Mouse (Mus musculus) limb, embryonic 14.5 days (tissue): ENCODE measurements around the gene Limd2. TPM values are rescaled to one million over a fixed set of nuclear protein-coding genes. Genes with fewer than 3 reads are reported as not detected.

Experiments
- ATAC-seq: fragments of 200-750 bp; cut with Nextera tagmentation; 2 replicates; pipeline ENCODE4 v1.8.0; 2017; ENCODE audit warnings: low read depth, moderate number of reproducible peaks, moderate TSS enrichment; ENCODE audit not compliant: low FRiP score
- DNase-seq: peaks from one replicate; pipeline ENCODE4 v3.0.0-alpha.2; 2015; ENCODE audit warnings: low spot score
- H3K27ac ChIP-seq: fragments of 300-500 bp; sonication (generic); replicated peaks from 2 replicates; pipeline ENCODE4 v1.5.1; 2014; ENCODE audit warnings: low read depth, mild to moderate bottlenecking, low read length, moderate library complexity, mixed read lengths
- H3K27me3 ChIP-seq: fragments of 300-500 bp; sonication (generic); 2 replicates; pipeline ENCODE4 v1.6.1; 2014; ENCODE audit warnings: low read length, mixed read lengths; ENCODE audit not compliant: control insufficient read depth, insufficient read depth
- H3K36me3 ChIP-seq: fragments of 300-500 bp; sonication (generic); 2 replicates; pipeline ENCODE4 v1.6.1; 2014; ENCODE audit warnings: mild to moderate bottlenecking, low read length, moderate library complexity, mixed read lengths; ENCODE audit not compliant: control insufficient read depth, insufficient read depth
- H3K4me1 ChIP-seq: fragments of 300-500 bp; sonication (generic); 2 replicates; pipeline ENCODE4 v1.6.1; 2014; ENCODE audit warnings: antibody characterized with exemption, low read length, mixed read lengths; ENCODE audit not compliant: control insufficient read depth, insufficient read depth
- H3K4me2 ChIP-seq: fragments of 300-500 bp; sonication (generic); replicated peaks from 2 replicates; pipeline ENCODE4 v1.6.1; 2014; ENCODE audit warnings: low read depth, mild to moderate bottlenecking, low read length, moderate library complexity; ENCODE audit not compliant: severe bottlenecking
- H3K4me3 ChIP-seq: fragments of 300-500 bp; sonication (generic); replicated peaks from 2 replicates; pipeline ENCODE4 v1.5.1; 2014; ENCODE audit warnings: low read length
- H3K9ac ChIP-seq: fragments of 300-500 bp; sonication (generic); 2 replicates; pipeline ENCODE4 v1.6.1; 2014; ENCODE audit warnings: mild to moderate bottlenecking, low read depth, low read length, moderate library complexity; ENCODE audit not compliant: severe bottlenecking
- H3K9me3 ChIP-seq: fragments of 300-500 bp; sonication (generic); 2 replicates; pipeline ENCODE4 v1.6.1; 2016; ENCODE audit warnings: low read length; ENCODE audit not compliant: control insufficient read depth
- POLR2A ChIP-seq: fragments of 200-500 bp; IDR thresholded peaks from 2 replicates; pipeline ENCODE4 v1.8.0; 2012; ENCODE audit warnings: inconsistent platforms, mild to moderate bottlenecking, moderate library complexity, borderline replicate concordance; ENCODE audit not compliant: insufficient read depth, insufficient read length; ENCODE audit errors: extremely low read depth
- WGBS: fragments of 180-500 bp; shearing (Covaris S2); extraction: QIAGEN DNeasy Blood & Tissue Kit; methylation state at CpG from one replicate; pipeline ENCODE4 v1.1.7; 2014; 5-methylcytosine and 5-hydroxymethylcytosine counted together
- polyA plus RNA-seq, 2 experiments: library from polyadenylated mRNA; depleted of rRNA in 1 of 2; stranded (reverse) in 1 of 2; unstranded in 1 of 2; fragments of >200 nt; fragmentation: Nextera tagmentation in 1 of 2; extraction: Ambion mirVana in 1 of 2; gene quantifications; 2 replicates each; pipeline versions ENCODE4 v1.2.1 to v1.2.3; 2012 to 2014

Limd2 gene
- polyA plus RNA-seq, 2 experiments, result 148 to 237 TPM

DNA sequence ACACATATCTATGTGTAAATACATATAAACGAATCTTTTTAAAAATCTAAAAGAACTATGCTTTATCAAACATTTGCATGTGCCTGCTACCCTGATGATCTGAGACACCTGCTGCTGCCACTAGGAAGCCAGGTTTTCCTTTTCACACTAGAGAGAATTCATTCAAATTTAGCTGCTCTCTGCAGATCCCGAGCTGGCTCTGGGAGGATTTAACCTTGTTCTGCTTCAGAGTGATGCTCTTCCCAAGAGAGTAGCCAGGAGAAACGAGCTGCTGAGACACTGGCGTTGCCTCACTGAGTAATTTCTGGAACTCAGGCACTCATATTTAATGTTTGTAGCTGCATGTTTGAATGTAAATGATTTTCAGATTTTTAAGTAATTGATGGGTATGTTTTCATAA is 35.9 kb downstream of the Limd2 start:
- Histone ChIP-seq H3K36me3 (peaks cover 71% of the 10 kb centered on the region), H3K4me3 (no peak overlapping the region), H3K9ac (no peak overlapping the region), H3K4me1 (no peaks in the 10 kb centered on the region), H3K27ac (no peak overlapping the region), H3K27me3 (no peaks in the 10 kb centered on the region), H3K4me2 (no peak overlapping the region), H3K9me3 (no peaks in the 10 kb centered on the region)
- ATAC-seq (no peak), DNase-seq (no peak)
- WGBS, result 78% methylated on average over 4 of the region's 4 CpGs
- no peak for TF ChIP-seq POLR2A

DNA sequence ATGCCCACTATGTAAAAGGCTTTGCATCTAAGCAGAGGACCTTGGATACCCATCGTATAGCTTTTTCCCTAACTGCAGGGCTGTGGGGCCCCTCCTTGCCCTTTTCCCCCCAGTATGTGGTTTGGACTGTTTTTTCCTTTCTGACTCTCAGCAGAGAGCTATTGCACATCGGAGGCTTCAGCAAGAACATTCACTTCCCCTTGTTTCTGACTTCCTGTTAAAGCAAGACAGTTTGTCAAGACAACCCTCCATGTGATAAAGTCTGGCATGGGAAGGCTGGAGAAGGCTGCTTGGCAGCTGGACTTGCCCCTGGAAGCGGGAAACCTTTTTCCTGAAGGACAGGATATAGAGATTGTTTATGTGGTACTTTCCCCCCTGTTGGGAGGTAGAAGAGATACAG is 37.9 kb downstream of the Limd2 start:
- Histone ChIP-seq H3K4me3 (no peak overlapping the region), H3K4me2 (no peak overlapping the region), H3K9ac (no peak overlapping the region), H3K4me1 (no peaks in the 10 kb centered on the region), H3K9me3 (no peaks in the 10 kb centered on the region), H3K36me3 (peaks cover 75% of the 10 kb centered on the region), H3K27ac (no peak overlapping the region), H3K27me3 (no peaks in the 10 kb centered on the region)
- DNase-seq (no peak), ATAC-seq (no peak)
- no peak for TF ChIP-seq POLR2A
- whole genome bisulfite sequencing, result 77% methylated on average over 3 of the region's 3 CpGs

DNA sequence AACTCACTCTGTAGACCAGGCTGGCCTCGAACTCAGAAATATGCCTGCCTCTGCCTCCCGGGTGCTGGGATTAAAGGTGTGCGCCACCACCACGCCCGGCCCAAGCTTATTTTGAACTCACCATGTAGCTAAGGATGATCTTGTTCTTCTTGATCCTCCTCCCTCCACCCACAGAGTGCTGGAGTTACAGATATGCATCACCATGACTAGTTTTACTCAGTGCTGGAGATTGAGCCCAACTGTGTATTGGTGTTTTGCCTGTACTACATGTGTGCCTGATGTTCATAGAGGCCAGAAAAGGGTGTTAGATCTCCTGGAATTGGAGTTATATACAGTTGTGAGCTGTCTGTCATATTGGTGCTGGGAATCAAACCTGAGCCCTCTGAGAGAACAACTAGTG is 38.4 kb downstream of the Limd2 start:
- Histone ChIP-seq H3K4me2 (no peak overlapping the region), H3K27me3 (no peaks in the 10 kb centered on the region), H3K27ac (no peak overlapping the region), H3K9ac (no peak overlapping the region), H3K9me3 (no peaks in the 10 kb centered on the region), H3K36me3 (peaks cover 80% of the 10 kb centered on the region), H3K4me3 (no peak overlapping the region), H3K4me1 (no peaks in the 10 kb centered on the region)
- 93% methylated on average over 5 of the region's 5 CpGs for WGBS
- ATAC-seq, result no peak
- DNase-seq, result no peak
- no peak for TF ChIP-seq POLR2A

DNA sequence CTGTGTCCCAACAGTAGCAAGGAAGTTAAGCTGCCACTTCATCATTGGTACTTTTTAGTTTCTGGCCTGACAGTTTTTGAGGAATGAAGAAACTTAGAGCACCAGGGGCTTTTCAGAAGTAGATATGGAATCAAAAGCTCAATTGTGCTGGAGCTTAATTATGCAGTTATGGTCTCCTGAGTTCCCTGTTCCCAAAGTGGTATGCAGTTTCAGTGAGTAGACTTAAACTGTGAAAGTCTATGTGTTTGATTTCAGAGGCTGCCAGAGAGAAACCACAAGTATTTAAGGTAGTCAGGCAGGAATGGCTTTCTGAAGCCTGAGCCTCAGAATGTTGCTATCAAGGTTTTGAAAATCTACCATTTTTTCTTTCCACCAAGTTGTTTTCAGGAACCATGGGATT is 49.0 kb downstream of the Limd2 start:
- Histone ChIP-seq H3K27me3 (no peaks in the 10 kb centered on the region), H3K27ac (0 out of 2 replicates have a peak overlapping the region, but pooled peaks have one; percentile 5), H3K4me2 (no peak overlapping the region), H3K9ac (no peak overlapping the region), H3K9me3 (no peaks in the 10 kb centered on the region), H3K4me3 (no peak overlapping the region), H3K4me1 (no peaks in the 10 kb centered on the region), H3K36me3 (peaks cover 37% of the 10 kb centered on the region)
- TF ChIP-seq POLR2A, result no peak
- ATAC-seq (no peak), DNase-seq (no peak)

Other genes starting within 250 kb of the Limd2 start
- 7.6 and 9.1 TPM in 2 replicates for gene Cyb561, start 207.5 kb downstream of the Limd2 start, polyA plus RNA-seq (2012; rRNA removed)
- 15.8 and 17.7 TPM in 2 replicates for gene Cyb561, start 207.5 kb downstream of the Limd2 start, polyA plus RNA-seq (2014; fragmentation: Nextera tagmentation; extraction: Ambion mirVana)
- gene Ace, start 192.9 kb downstream of the Limd2 start, polyA plus RNA-seq (2012; rRNA removed), result 1.4 and 1.5 TPM in 2 replicates
- 1.1 and 1.2 TPM in 2 replicates for gene Ace, start 192.9 kb downstream of the Limd2 start, polyA plus RNA-seq (2014; fragmentation: Nextera tagmentation; extraction: Ambion mirVana)
- gene Ace3, start 166.2 kb downstream of the Limd2 start, polyA plus RNA-seq (2012; rRNA removed), result not detected in 2 replicates
- not detected in 2 replicates for gene Ace3, start 166.2 kb downstream of the Limd2 start, polyA plus RNA-seq (2014; fragmentation: Nextera tagmentation; extraction: Ambion mirVana)
- 0.20 and 0.32 TPM in 2 replicates for gene Kcnh6, start 152.7 kb downstream of the Limd2 start, polyA plus RNA-seq (2012; rRNA removed)
- gene Kcnh6, start 152.7 kb downstream of the Limd2 start, polyA plus RNA-seq (2014; fragmentation: Nextera tagmentation; extraction: Ambion mirVana), result 0.23 and 0.32 TPM in 2 replicates
- gene Dcaf7, start 124.0 kb downstream of the Limd2 start, polyA plus RNA-seq (2012; rRNA removed), result 63.0 and 75.6 TPM in 2 replicates
- gene Dcaf7, start 124.0 kb downstream of the Limd2 start, polyA plus RNA-seq (2014; fragmentation: Nextera tagmentation; extraction: Ambion mirVana), result 63.3 and 71.6 TPM in 2 replicates
- gene Taco1, start 94.8 kb downstream of the Limd2 start, polyA plus RNA-seq (2012; rRNA removed), result 14.5 and 15.1 TPM in 2 replicates
- gene Taco1, start 94.8 kb downstream of the Limd2 start, polyA plus RNA-seq (2014; fragmentation: Nextera tagmentation; extraction: Ambion mirVana), result 7.4 and 7.8 TPM in 2 replicates
- 48.5 and 54.5 TPM in 2 replicates for gene Map3k3, start 76.2 kb downstream of the Limd2 start, polyA plus RNA-seq (2012; rRNA removed)
- gene Map3k3, start 76.2 kb downstream of the Limd2 start, polyA plus RNA-seq (2014; fragmentation: Nextera tagmentation; extraction: Ambion mirVana), result 33.3 and 37.5 TPM in 2 replicates
- not detected in 2 replicates for gene Gm10840, start within 50 bp of the Limd2 start, polyA plus RNA-seq (2012; rRNA removed)
- gene Gm10840, start within 50 bp of the Limd2 start, polyA plus RNA-seq (2014; fragmentation: Nextera tagmentation; extraction: Ambion mirVana), result not detected in 2 replicates
- gene Strada, start 41.3 kb upstream of the Limd2 start, polyA plus RNA-seq (2012; rRNA removed), result 46.8 and 62.2 TPM in 2 replicates
- gene Strada, start 41.3 kb upstream of the Limd2 start, polyA plus RNA-seq (2014; fragmentation: Nextera tagmentation; extraction: Ambion mirVana), result 24.0 and 28.5 TPM in 2 replicates
- 43.6 and 48.8 TPM in 2 replicates for gene Ccdc47, start 55.5 kb upstream of the Limd2 start, polyA plus RNA-seq (2012; rRNA removed)
- gene Ccdc47, start 55.5 kb upstream of the Limd2 start, polyA plus RNA-seq (2014; fragmentation: Nextera tagmentation; extraction: Ambion mirVana), result 63.7 and 66.1 TPM in 2 replicates
- 35.3 and 50.4 TPM in 2 replicates for gene Ddx42, start 56.1 kb upstream of the Limd2 start, polyA plus RNA-seq (2012; rRNA removed)
- 63.9 and 73.3 TPM in 2 replicates for gene Ddx42, start 56.1 kb upstream of the Limd2 start, polyA plus RNA-seq (2014; fragmentation: Nextera tagmentation; extraction: Ambion mirVana)
- gene Ftsj3, start 95.2 kb upstream of the Limd2 start, polyA plus RNA-seq (2012; rRNA removed), result 36.4 and 43.8 TPM in 2 replicates
- 54.6 and 55.8 TPM in 2 replicates for gene Ftsj3, start 95.2 kb upstream of the Limd2 start, polyA plus RNA-seq (2014; fragmentation: Nextera tagmentation; extraction: Ambion mirVana)
- 123 and 186 TPM in 2 replicates for gene Psmc5, start 95.3 kb upstream of the Limd2 start, polyA plus RNA-seq (2012; rRNA removed)
- gene Psmc5, start 95.3 kb upstream of the Limd2 start, polyA plus RNA-seq (2014; fragmentation: Nextera tagmentation; extraction: Ambion mirVana), result 244 and 253 TPM in 2 replicates
- 184 and 203 TPM in 2 replicates for gene Smarcd2, start 112.1 kb upstream of the Limd2 start, polyA plus RNA-seq (2012; rRNA removed)
- 114 and 130 TPM in 2 replicates for gene Smarcd2, start 112.1 kb upstream of the Limd2 start, polyA plus RNA-seq (2014; fragmentation: Nextera tagmentation; extraction: Ambion mirVana)
- 0.78 and 1.0 TPM in 2 replicates for gene Tcam1, start 115.8 kb upstream of the Limd2 start, polyA plus RNA-seq (2012; rRNA removed)
- 0.22 and 0.66 TPM in 2 replicates for gene Tcam1, start 115.8 kb upstream of the Limd2 start, polyA plus RNA-seq (2014; fragmentation: Nextera tagmentation; extraction: Ambion mirVana)
- not detected in 2 replicates for gene Gh, start 141.0 kb upstream of the Limd2 start, polyA plus RNA-seq (2012; rRNA removed)
- not detected in 2 replicates for gene Gh, start 141.0 kb upstream of the Limd2 start, polyA plus RNA-seq (2014; fragmentation: Nextera tagmentation; extraction: Ambion mirVana)
- 2.6 and 2.7 TPM in 2 replicates for gene Cd79b, start 153.9 kb upstream of the Limd2 start, polyA plus RNA-seq (2012; rRNA removed)
- 3.0 and 5.0 TPM in 2 replicates for gene Cd79b, start 153.9 kb upstream of the Limd2 start, polyA plus RNA-seq (2014; fragmentation: Nextera tagmentation; extraction: Ambion mirVana)
- 2.0 and 2.5 TPM in 2 replicates for gene Scn4a, start 192.4 kb upstream of the Limd2 start, polyA plus RNA-seq (2012; rRNA removed)
- 0.15 and 0.30 TPM in 2 replicates for gene Scn4a, start 192.4 kb upstream of the Limd2 start, polyA plus RNA-seq (2014; fragmentation: Nextera tagmentation; extraction: Ambion mirVana)
- gene Prr29, start 204.6 kb upstream of the Limd2 start, polyA plus RNA-seq (2012; rRNA removed), result 1.1 TPM in 2 replicates
- 0.59 TPM in 1 of 2 replicates, not detected in the other for gene Prr29, start 204.6 kb upstream of the Limd2 start, polyA plus RNA-seq (2014; fragmentation: Nextera tagmentation; extraction: Ambion mirVana)
- gene Icam2, start 227.2 kb upstream of the Limd2 start, polyA plus RNA-seq (2012; rRNA removed), result 32.8 and 34.5 TPM in 2 replicates
- gene Icam2, start 227.2 kb upstream of the Limd2 start, polyA plus RNA-seq (2014; fragmentation: Nextera tagmentation; extraction: Ambion mirVana), result 42.9 and 46.4 TPM in 2 replicates